Mouse (Mus musculus) olfactory bulb, adult 2 months (tissue): ENCODE measurements around the gene Dis3. TPM values are rescaled to one million over a fixed set of nuclear protein-coding genes. Genes with fewer than 3 reads are reported as not detected.

Experiments
- H3K27ac ChIP-seq: fragments of 200-500 bp; 2 replicates; pipeline ENCODE4 v1.5.1; 2012; ENCODE audit warnings: low read depth, low read length; ENCODE audit not compliant: insufficient read depth
- H3K4me1 ChIP-seq: fragments of 200-500 bp; 2 replicates; pipeline ENCODE4 v1.6.1; 2012; ENCODE audit warnings: low read length; ENCODE audit not compliant: control insufficient read depth, insufficient read depth
- H3K4me3 ChIP-seq: fragments of 200-500 bp; 2 replicates; pipeline ENCODE4 v1.5.1; 2012; ENCODE audit warnings: mild to moderate bottlenecking, low read depth, low read length, moderate library complexity; ENCODE audit not compliant: insufficient read depth
- CTCF ChIP-seq: fragments of 200-500 bp; IDR thresholded peaks from 2 replicates; pipeline ENCODE4 v1.5.1; 2012; ENCODE audit warnings: low read depth, mild to moderate bottlenecking, low read length, moderate library complexity; ENCODE audit not compliant: insufficient read depth
- POLR2A ChIP-seq: fragments of 200-500 bp; IDR thresholded peaks from 2 replicates; pipeline ENCODE4 v1.6.1; 2012; ENCODE audit warnings: mild to moderate bottlenecking, low read depth, low read length, moderate library complexity; ENCODE audit not compliant: insufficient read depth
- WGBS: fragments of 180-500 bp; shearing (Covaris S2); methylation state at CpG from one replicate; pipeline ENCODE4 v1.1.7; 2018; 5-methylcytosine and 5-hydroxymethylcytosine counted together
- polyA plus RNA-seq: library from polyadenylated mRNA; stranded (reverse); fragments of >200 nt; gene quantifications from 2 replicates; pipeline ENCODE4 v1.2.4, GENCODE M21; 2012; ENCODE audit warnings: low replicate concordance; ENCODE audit not compliant: missing spikeins, insufficient read depth, insufficient read length

Dis3 gene
- polyA plus RNA-seq, 1 experiment = not detected

GRCm38 (mm10) chr14:99099967-99100587 lies 507 bp upstream of the Dis3 start:
- no peak for TF ChIP-seq POLR2A
- no peak for TF ChIP-seq CTCF
- Histone ChIP-seq H3K4me3 (peak overlapping the region; percentile 94), H3K4me1 (no peaks in the 10 kb centered on the region), H3K27ac (no peak overlapping the region)
- WGBS = 3% methylated on average over 20 of the region's 20 CpGs

- Histone ChIP-seq H3K27ac (no peak overlapping the region), H3K4me1 (no peaks in the 10 kb centered on the region), H3K4me3 (no peak overlapping the region)
- WGBS = 91% methylated on average over 7 of the region's 7 CpGs
- no peak for TF ChIP-seq POLR2A
- no peak for TF ChIP-seq CTCF
These were observed 10.6 kb downstream of the Dis3 start for GRCm38 (mm10) chr14:99088947-99089346.

- WGBS = 93% methylated on average over 4 of the region's 4 CpGs
- H3K4me3 ChIP-seq = no peak overlapping the region
- TF ChIP-seq POLR2A = no peak
- no peak for TF ChIP-seq CTCF
These were observed 28.4 kb downstream of the Dis3 start for GRCm38 (mm10) chr14:99071146-99071545.

GRCm38 (mm10) chr14:99063091-99063490 lies 36.5 kb downstream of the Dis3 start:
- H3K4me1 ChIP-seq = peaks cover 3% of the 10 kb centered on the region; the same call in 1 of the 2 replicates
- WGBS = 96% methylated on average over 2 of the region's 2 CpGs
- no peak for TF ChIP-seq POLR2A
- TF ChIP-seq CTCF = no peak
- H3K27ac ChIP-seq = no peak overlapping the region
- no peak overlapping the region for H3K4me3 ChIP-seq

More at GRCm38 (mm10) chr14:99071146-99071545, 28.4 kb downstream of the Dis3 start:
- H3K4me1 ChIP-seq = no peaks in the 10 kb centered on the region
- no peak overlapping the region for H3K27ac ChIP-seq

- Histone ChIP-seq H3K4me1 (peaks cover 3% of the 10 kb centered on the region; the same call in 1 of the 2 replicates), H3K27ac (no peak overlapping the region), H3K4me3 (peak overlapping the region; percentile 27)
- WGBS = 29% methylated on average over 12 of the region's 12 CpGs
- TF ChIP-seq CTCF (no peak), POLR2A (no peak)
These were observed 39.0 kb downstream of the Dis3 start for GRCm38 (mm10) chr14:99060616-99061015.

GRCm38 (mm10) chr14:99058959-99059586 lies 40.5 kb downstream of the Dis3 start:
- no peak overlapping the region for H3K27ac ChIP-seq
- H3K4me3 ChIP-seq = no peak overlapping the region
- H3K4me1 ChIP-seq = peaks cover 3% of the 10 kb centered on the region; the same call in 1 of the 2 replicates
- TF ChIP-seq POLR2A (no peak), CTCF (no peak)
- 91% methylated on average over 7 of the region's 7 CpGs for WGBS

GRCm38 (mm10) chr14:99046782-99047181 lies 52.8 kb downstream of the Dis3 start:
- H3K4me1 ChIP-seq = peaks cover 10% of the 10 kb centered on the region
- peak overlapping the region; percentile 78 for H3K4me3 ChIP-seq
- no peak overlapping the region for H3K27ac ChIP-seq
- TF ChIP-seq POLR2A (no peak), CTCF (no peak)
- under 1% methylated on average over 15 of the region's 15 CpGs for WGBS

GRCm38 (mm10) chr14:99046031-99046781 lies 53.4 kb downstream of the Dis3 start, which contains the start of the genes Mzt1 and Bora:
Gene Mzt1 (minus strand): TSS chr14:99046134.
Gene Bora (plus strand): TSS chr14:99046222.
- H3K27ac ChIP-seq = no peak within 1 kb of the TSS
- peak; percentile 74; the same call in 1 of the 2 replicates for TF ChIP-seq POLR2A
- TF ChIP-seq CTCF = no peak
- under 1% methylated on average over 81 of the region's 81 CpGs for WGBS
- H3K4me1 ChIP-seq = peaks cover 10% of the 10 kb centered on the region
- H3K4me3 ChIP-seq = peak within 1 kb of the TSS; percentile 78

- no peak overlapping the region for H3K27ac ChIP-seq
- under 1% methylated on average over 70 of the region's 70 CpGs for WGBS
- peaks cover 10% of the 10 kb centered on the region for H3K4me1 ChIP-seq
- TF ChIP-seq POLR2A = no peak; the same call in 1 of the 2 replicates
- no peak for TF ChIP-seq CTCF
- peak overlapping the region; percentile 78 for H3K4me3 ChIP-seq
These were observed 54.1 kb downstream of the Dis3 start for GRCm38 (mm10) chr14:99045378-99046030.
